Mouse (Mus musculus): ENCODE results near the gene Rnf207. TPM values are rescaled to one million over a fixed set of nuclear protein-coding genes. Genes with fewer than 3 reads are reported as not detected.

The Rnf207 gene
- total and polyA plus RNA-seq, 2 experiments from 2014 or later, result 109 to 226 TPM

DNA sequence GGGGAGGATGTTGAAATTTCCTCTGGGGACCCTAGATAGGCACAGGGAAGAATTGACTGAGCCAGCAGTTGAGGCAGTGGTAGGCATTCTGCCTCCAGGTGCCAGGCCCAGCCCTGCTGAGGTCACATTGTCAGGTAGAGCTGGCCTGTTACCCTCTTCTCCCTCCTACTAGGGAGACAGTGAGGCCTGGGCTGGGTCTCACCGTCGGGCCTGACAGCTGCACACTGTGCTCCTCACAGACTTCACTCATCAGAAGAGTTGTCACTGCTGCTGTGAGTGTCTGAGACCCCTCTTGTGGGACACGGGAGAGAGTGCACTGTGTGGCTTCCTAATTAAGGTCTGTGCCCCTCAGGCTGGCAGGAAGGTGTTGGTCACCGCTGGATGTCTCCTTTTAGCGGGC, 53.0 kb downstream of the Rnf207 start:
- TF ChIP-seq CTCF (IDR thresholded peaks at IDR 0.05; ENCODE audit: low read depth) (no peak), EP300 (IDR thresholded peaks at IDR 0.05; ENCODE audit: low read depth) (no peak)
- H3K4me3 ChIP-seq (ENCODE audit: low read depth, low read length), result no peak overlapping the region
- H3K27ac ChIP-seq (ENCODE audit: low read depth), result peak overlapping the region; percentile 73
- WGBS, result 51% methylated on average over 5 of the region's 5 CpGs
- peaks cover 81% of the 10 kb centered on the region for H3K4me1 ChIP-seq (ENCODE audit: control insufficient read depth, insufficient read depth)
- H3K9ac ChIP-seq (replicated peaks; ENCODE audit: low read depth, low read length), result no peak overlapping the region
- H3K9me3 ChIP-seq (replicated peaks; ENCODE audit: control insufficient read depth, low read length), result no peaks in the 10 kb centered on the region
- H3K4me2 ChIP-seq (ENCODE audit: low read depth, low read length), result no peak overlapping the region
- 0 out of 2 replicates have a peak, but pooled peaks cover 3% of the 10 kb centered on the region for H3K36me3 ChIP-seq (replicated peaks; ENCODE audit: control insufficient read depth, insufficient read depth, low read length)
- ATAC-seq (ENCODE audit: insufficient read depth, low read depth) (no peak), DNase-seq (ENCODE audit: low spot score) (no peak)
- H3K27me3 ChIP-seq (ENCODE audit: control insufficient read depth, insufficient read depth, low read length), result no peaks in the 10 kb centered on the region

DNA sequence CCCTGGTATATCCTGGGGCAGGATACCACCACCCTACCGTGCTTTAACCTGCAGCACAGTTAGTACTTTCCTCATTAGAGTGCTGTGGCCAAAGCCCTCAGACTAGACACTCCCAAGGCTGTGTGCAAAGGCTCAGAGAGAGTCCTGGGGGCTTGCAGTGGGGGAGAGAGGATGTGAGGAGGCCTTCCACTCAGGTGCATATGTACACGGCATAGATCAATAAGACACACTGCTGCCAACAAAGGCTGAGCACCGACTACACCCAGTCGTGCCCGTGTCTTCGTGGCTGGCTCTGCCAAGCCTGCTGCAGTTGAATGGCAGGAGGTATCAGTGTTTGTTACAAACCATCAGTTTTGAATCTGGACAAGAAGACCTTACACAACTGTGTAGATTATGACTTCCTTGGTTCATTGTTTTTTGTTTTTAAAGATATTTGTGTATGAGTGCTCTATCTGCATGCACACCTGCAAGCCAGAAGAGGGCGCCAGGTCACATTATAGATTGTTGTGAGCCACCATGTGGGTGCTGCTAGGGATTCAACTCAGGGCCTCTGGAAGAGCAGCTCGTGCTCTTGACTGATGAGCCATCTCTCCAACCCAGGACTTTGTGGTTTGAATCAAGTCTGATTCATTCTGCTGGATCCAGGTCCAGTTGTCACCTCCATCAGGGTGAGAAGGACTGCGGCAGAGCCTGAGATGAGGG, 53.8 kb downstream of the Rnf207 start:
- peak overlapping the region; percentile 90; the same call in 1 of the 2 replicates for H3K27ac ChIP-seq (ENCODE audit: low read depth)
- H3K4me1 ChIP-seq (ENCODE audit: control insufficient read depth, insufficient read depth), result peaks cover 74% of the 10 kb centered on the region
- H3K36me3 ChIP-seq (replicated peaks; ENCODE audit: control insufficient read depth, insufficient read depth, low read length), result peaks cover 6% of the 10 kb centered on the region; the same call in 1 of the 2 replicates
- no peak overlapping the region for H3K4me3 ChIP-seq (ENCODE audit: low read depth, low read length)
- WGBS, result 86% methylated on average over 9 of the region's 9 CpGs
- H3K4me2 ChIP-seq (ENCODE audit: low read depth, low read length), result no peak overlapping the region
- H3K9me3 ChIP-seq (replicated peaks; ENCODE audit: control insufficient read depth, low read length), result no peaks in the 10 kb centered on the region
- no peaks in the 10 kb centered on the region for H3K27me3 ChIP-seq (ENCODE audit: control insufficient read depth, insufficient read depth, low read length)
- H3K9ac ChIP-seq (replicated peaks; ENCODE audit: low read depth, low read length), result no peak overlapping the region
- ATAC-seq (ENCODE audit: insufficient read depth, low read depth) (no peak), DNase-seq (ENCODE audit: low spot score) (no peak)
- TF ChIP-seq EP300 (IDR thresholded peaks at IDR 0.05; ENCODE audit: low read depth) (no peak), CTCF (IDR thresholded peaks at IDR 0.05; ENCODE audit: low read depth) (peak; percentile 35)

DNA sequence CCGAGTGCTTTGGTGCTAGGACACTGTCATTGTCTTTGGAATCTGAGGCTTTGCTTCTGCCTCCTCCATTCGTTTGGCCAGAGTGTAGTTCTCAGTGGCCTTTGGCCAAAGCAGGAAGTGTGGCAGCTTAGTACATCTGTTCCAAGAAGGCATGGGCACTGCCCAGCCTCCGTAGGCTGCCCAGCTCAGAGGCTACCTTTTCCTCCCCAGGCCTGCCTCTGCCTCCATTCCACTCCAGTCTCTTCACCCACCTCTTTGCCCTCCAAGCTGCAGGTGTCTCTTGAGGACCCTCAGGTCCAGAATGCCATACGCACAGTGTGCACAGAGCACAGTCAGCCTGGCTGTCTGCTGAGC, 54.6 kb downstream of the Rnf207 start:
- H3K36me3 ChIP-seq (replicated peaks; ENCODE audit: control insufficient read depth, insufficient read depth, low read length), result peaks cover 6% of the 10 kb centered on the region; the same call in 1 of the 2 replicates
- H3K9ac ChIP-seq (replicated peaks; ENCODE audit: low read depth, low read length), result no peak overlapping the region
- TF ChIP-seq CTCF (IDR thresholded peaks at IDR 0.05; ENCODE audit: low read depth) (no peak), EP300 (IDR thresholded peaks at IDR 0.05; ENCODE audit: low read depth) (no peak)
- ATAC-seq (ENCODE audit: insufficient read depth, low read depth) (no peak), DNase-seq (ENCODE audit: low spot score) (no peak)
- H3K27ac ChIP-seq (ENCODE audit: low read depth), result peak overlapping the region; percentile 90
- WGBS, result 51% methylated on average over 4 of the region's 4 CpGs
- H3K27me3 ChIP-seq (ENCODE audit: control insufficient read depth, insufficient read depth, low read length), result no peaks in the 10 kb centered on the region
- H3K4me3 ChIP-seq (ENCODE audit: low read depth, low read length), result no peak overlapping the region
- H3K4me2 ChIP-seq (ENCODE audit: low read depth, low read length), result no peak overlapping the region
- peaks cover 66% of the 10 kb centered on the region for H3K4me1 ChIP-seq (ENCODE audit: control insufficient read depth, insufficient read depth)
- H3K9me3 ChIP-seq (replicated peaks; ENCODE audit: control insufficient read depth, low read length), result no peaks in the 10 kb centered on the region

DNA sequence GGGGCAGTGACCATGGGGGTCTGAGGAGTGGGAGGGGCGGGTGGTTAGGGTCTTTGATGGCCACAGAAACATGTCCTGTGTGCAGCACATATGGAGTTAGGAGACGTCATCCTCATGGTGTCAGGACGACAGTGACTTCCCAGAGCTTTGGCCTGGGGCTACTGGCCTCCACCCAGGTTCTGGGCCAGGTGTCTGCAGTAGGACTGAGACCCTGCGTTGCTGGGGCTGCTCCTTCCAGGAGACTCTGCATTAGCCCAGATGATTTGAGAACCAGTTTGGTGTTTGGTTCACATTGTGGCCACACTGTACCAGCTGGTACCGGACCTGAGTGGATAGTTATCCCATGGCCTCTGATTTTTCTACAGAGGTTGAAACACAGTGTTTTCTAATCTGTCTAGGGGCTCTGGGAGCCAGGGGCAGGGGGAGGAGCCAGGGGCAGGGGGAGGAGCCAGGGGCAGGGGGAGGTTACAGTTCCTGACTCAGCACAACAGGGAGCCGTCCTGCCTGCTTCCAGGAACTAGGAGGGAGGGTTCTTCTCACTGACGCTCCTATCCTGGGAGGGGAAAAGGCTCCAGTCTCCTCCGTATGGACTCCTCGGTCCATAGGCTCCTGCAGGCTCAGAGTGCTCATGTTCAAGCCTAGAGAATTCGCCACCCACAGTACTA, 55.1 kb downstream of the Rnf207 start:
- no peak overlapping the region for H3K9ac ChIP-seq (replicated peaks; ENCODE audit: low read depth, low read length)
- H3K4me3 ChIP-seq (ENCODE audit: low read depth, low read length), result no peak overlapping the region
- peaks cover 61% of the 10 kb centered on the region for H3K4me1 ChIP-seq (ENCODE audit: control insufficient read depth, insufficient read depth)
- DNase-seq (ENCODE audit: low spot score) (no peak), ATAC-seq (ENCODE audit: insufficient read depth, low read depth) (peak; percentile 36)
- no peak overlapping the region for H3K4me2 ChIP-seq (ENCODE audit: low read depth, low read length)
- H3K27ac ChIP-seq (ENCODE audit: low read depth), result peak overlapping the region; percentile 90
- 52% methylated on average over 9 of the region's 10 CpGs for WGBS
- no peak for TF ChIP-seq CTCF (IDR thresholded peaks at IDR 0.05; ENCODE audit: low read depth)
- no peak for TF ChIP-seq EP300 (IDR thresholded peaks at IDR 0.05; ENCODE audit: low read depth)
- H3K36me3 ChIP-seq (replicated peaks; ENCODE audit: control insufficient read depth, insufficient read depth, low read length), result peaks cover 6% of the 10 kb centered on the region; the same call in 1 of the 2 replicates
- H3K27me3 ChIP-seq (ENCODE audit: control insufficient read depth, insufficient read depth, low read length), result no peaks in the 10 kb centered on the region
- no peaks in the 10 kb centered on the region for H3K9me3 ChIP-seq (replicated peaks; ENCODE audit: control insufficient read depth, low read length)

GRCm38 (mm10) chr4:152263089-152263488, 55.7 kb downstream of the Rnf207 start:
- WGBS, result 42% methylated on average over 9 of the region's 9 CpGs
- no peaks in the 10 kb centered on the region for H3K27me3 ChIP-seq (ENCODE audit: control insufficient read depth, insufficient read depth, low read length)
- TF ChIP-seq EP300 (IDR thresholded peaks at IDR 0.05; ENCODE audit: low read depth) (no peak), CTCF (IDR thresholded peaks at IDR 0.05; ENCODE audit: low read depth) (no peak)
- no peak for DNase-seq (ENCODE audit: low spot score)
- ATAC-seq (ENCODE audit: insufficient read depth, low read depth), result no peak
- H3K4me3 ChIP-seq (ENCODE audit: low read depth, low read length), result no peak overlapping the region
- H3K4me2 ChIP-seq (ENCODE audit: low read depth, low read length), result no peak overlapping the region
- peak overlapping the region; percentile 90 for H3K27ac ChIP-seq (ENCODE audit: low read depth)
- H3K9me3 ChIP-seq (replicated peaks; ENCODE audit: control insufficient read depth, low read length), result no peaks in the 10 kb centered on the region
- H3K9ac ChIP-seq (replicated peaks; ENCODE audit: low read depth, low read length), result 0 out of 2 replicates have a peak overlapping the region, but pooled peaks have one; percentile 30
- H3K36me3 ChIP-seq (replicated peaks; ENCODE audit: control insufficient read depth, insufficient read depth, low read length), result peaks cover 6% of the 10 kb centered on the region; the same call in 1 of the 2 replicates
- H3K4me1 ChIP-seq (ENCODE audit: control insufficient read depth, insufficient read depth), result peaks cover 55% of the 10 kb centered on the region
